In genomic region chr1:138965069-138965468, GRCm38 (mm10) we compare ENCODE assay signal across 12 mouse cellular contexts. TPM values are rescaled to one million over a fixed set of nuclear protein-coding genes. Genes with fewer than 3 reads are reported as not detected.
DNase-seq lines count a peak whose midpoint lies in the region; ATAC-seq and TF ChIP-seq lines count a peak whose summit lies in the region.
"Had no signal": no experiment of that assay in that cellular context is flagged by ENCODE, and none has a peak within 500 bp of the region (broad histone marks: within the 10 kb centered on the region; RNA-seq: fewer than 3 reads in every experiment).

No protein-coding gene starts in this region.

- no peak for DNase-seq in forebrain, embryonic 11.5 days (ENCODE audit: low spot score)
- no peak for DNase-seq in liver, embryonic 13.5 days
- DNase-seq in layer of hippocampus, adult 9-11 months, result no peak
- DNase-seq in cerebellum, adult 11 months, result no peak
- DNase-seq: cerebellum, adult 9-11 months; lung, postnatal 4 days had no signal

- no peaks in the 10 kb centered on the region for H3K9me3 ChIP-seq in forebrain, embryonic 13.5 days (replicated peaks)
- H3K9me3 ChIP-seq in forebrain, embryonic 11.5 days (ENCODE audit: control insufficient read depth, low read length), result no peaks in the 10 kb centered on the region
- H3K9me3 ChIP-seq in intestine, embryonic 16.5 days (ENCODE audit: control insufficient read depth, low read length), result no peaks in the 10 kb centered on the region
- H3K9me3 ChIP-seq in intestine, embryonic 15.5 days, result no peaks in the 10 kb centered on the region
- no peaks in the 10 kb centered on the region for H3K9me3 ChIP-seq in liver, embryonic 13.5 days (replicated peaks)

- no peak for ATAC-seq in forebrain, embryonic 13.5 days
- no peak for ATAC-seq in forebrain, embryonic 11.5 days (replicated peaks; ENCODE audit: low FRiP score)
- ATAC-seq in intestine, embryonic 16.5 days, result no peak
- no peak for ATAC-seq in intestine, embryonic 15.5 days
- ATAC-seq in liver, embryonic 13.5 days (ENCODE audit: low read depth), result no peak

- TF ChIP-seq POLR2A in small intestine, adult 2 months (IDR thresholded peaks at IDR 0.05; ENCODE audit: low read depth, low read length), result no peak

- H3K27me3 ChIP-seq in forebrain, embryonic 13.5 days, result no peaks in the 10 kb centered on the region
- H3K27me3 ChIP-seq in forebrain, embryonic 11.5 days (ENCODE audit: control insufficient read depth, insufficient read depth, low read length), result no peaks in the 10 kb centered on the region
- H3K27me3 ChIP-seq in intestine, embryonic 16.5 days (replicated peaks; ENCODE audit: control insufficient read depth, insufficient read depth, low read length), result no peaks in the 10 kb centered on the region
- no peaks in the 10 kb centered on the region for H3K27me3 ChIP-seq in intestine, embryonic 15.5 days (replicated peaks)
- H3K27me3 ChIP-seq in liver, embryonic 13.5 days, result no peaks in the 10 kb centered on the region
- H3K27me3 ChIP-seq in small intestine, adult 2 months (ENCODE audit: control insufficient read depth, insufficient read depth, low read length), result no peaks in the 10 kb centered on the region

- peak overlapping the region; percentile 33 for H3K4me2 ChIP-seq in forebrain, embryonic 13.5 days
- no peak overlapping the region for H3K4me2 ChIP-seq in forebrain, embryonic 11.5 days (ENCODE audit: low read depth, low read length, severe bottlenecking)
- 0 out of 2 replicates have a peak overlapping the region, but pooled peaks have one; percentile 16 for H3K4me2 ChIP-seq in intestine, embryonic 16.5 days (ENCODE audit: low read depth, low read length)
- H3K4me2 ChIP-seq in intestine, embryonic 15.5 days (replicated peaks), result no peak overlapping the region; the same call in 1 of the 2 replicates
- H3K4me2 ChIP-seq in liver, embryonic 13.5 days, result peak overlapping the region; percentile 33; the same call in 1 of the 2 replicates

- H3K4me3 ChIP-seq in forebrain, embryonic 13.5 days, result no peak overlapping the region
- H3K4me3 ChIP-seq in forebrain, embryonic 11.5 days (ENCODE audit: low read depth, low read length), result no peak overlapping the region
- H3K4me3 ChIP-seq in intestine, embryonic 16.5 days (ENCODE audit: low read length), result no peak overlapping the region
- H3K4me3 ChIP-seq in intestine, embryonic 15.5 days (replicated peaks), result no peak overlapping the region
- H3K4me3 ChIP-seq in liver, embryonic 13.5 days (replicated peaks), result no peak overlapping the region
- no peak overlapping the region for H3K4me3 ChIP-seq in small intestine, adult 2 months (ENCODE audit: low read depth, low read length)

- 0 out of 2 replicates have a peak, but pooled peaks cover 5% of the 10 kb centered on the region for H3K4me1 ChIP-seq in forebrain, embryonic 13.5 days
- H3K4me1 ChIP-seq in forebrain, embryonic 11.5 days (replicated peaks; ENCODE audit: control insufficient read depth, insufficient read depth, low read length), result 0 out of 2 replicates have a peak, but pooled peaks cover 4% of the 10 kb centered on the region
- peaks cover 18% of the 10 kb centered on the region; the same call in 1 of the 2 replicates for H3K4me1 ChIP-seq in intestine, embryonic 16.5 days (ENCODE audit: control insufficient read depth, insufficient read depth, low read length)
- H3K4me1 ChIP-seq in intestine, embryonic 15.5 days (replicated peaks), result 0 out of 2 replicates have a peak, but pooled peaks cover 7% of the 10 kb centered on the region
- H3K4me1 ChIP-seq in liver, embryonic 13.5 days (replicated peaks), result peaks cover 26% of the 10 kb centered on the region
- peaks cover 12% of the 10 kb centered on the region; the same call in 1 of the 2 replicates for H3K4me1 ChIP-seq in small intestine, adult 2 months (ENCODE audit: control insufficient read depth, insufficient read depth, insufficient read length, low read length)

- TF ChIP-seq CTCF in small intestine, adult 2 months (IDR thresholded peaks at IDR 0.05; ENCODE audit: extremely low read depth, insufficient read length, insufficient replicate concordance, low read depth, low read length), result no peak

- no peak overlapping the region for H3K27ac ChIP-seq in forebrain, embryonic 13.5 days
- no peak overlapping the region for H3K27ac ChIP-seq in forebrain, embryonic 11.5 days (ENCODE audit: low read depth, low read length)
- H3K27ac ChIP-seq in intestine, embryonic 16.5 days (ENCODE audit: low read length), result 0 out of 2 replicates have a peak overlapping the region, but pooled peaks have one; percentile 16
- H3K27ac ChIP-seq in intestine, embryonic 15.5 days, result no peak overlapping the region
- H3K27ac ChIP-seq in liver, embryonic 13.5 days, result no peak overlapping the region
- peak overlapping the region; percentile 89 for H3K27ac ChIP-seq in small intestine, adult 2 months (ENCODE audit: insufficient read depth, low read depth, low read length)
- H3K27ac ChIP-seq: kidney, postnatal 0 days; liver, embryonic 14.5 days had no signal

- peaks cover 3% of the 10 kb centered on the region; the same call in 1 of the 2 replicates for H3K36me3 ChIP-seq in forebrain, embryonic 13.5 days (ENCODE audit: poor library complexity, severe bottlenecking)
- H3K36me3 ChIP-seq in forebrain, embryonic 11.5 days (ENCODE audit: control insufficient read depth, insufficient read depth, low read length), result no peaks in the 10 kb centered on the region
- no peaks in the 10 kb centered on the region for H3K36me3 ChIP-seq in intestine, embryonic 16.5 days (ENCODE audit: control insufficient read depth, insufficient read depth, low read length)
- H3K36me3 ChIP-seq in intestine, embryonic 15.5 days, result no peaks in the 10 kb centered on the region
- H3K36me3 ChIP-seq in liver, embryonic 13.5 days, result no peaks in the 10 kb centered on the region
- peaks cover 8% of the 10 kb centered on the region for H3K36me3 ChIP-seq in small intestine, adult 2 months (ENCODE audit: control insufficient read depth, insufficient read depth, low read length)

- no peak overlapping the region for H3K9ac ChIP-seq in forebrain, embryonic 13.5 days
- H3K9ac ChIP-seq in forebrain, embryonic 11.5 days (ENCODE audit: low read length), result no peak overlapping the region
- H3K9ac ChIP-seq in intestine, embryonic 16.5 days (ENCODE audit: low read depth, low read length), result no peak overlapping the region
- H3K9ac ChIP-seq in intestine, embryonic 15.5 days, result no peak overlapping the region
- H3K9ac ChIP-seq in liver, embryonic 13.5 days, result no peak overlapping the region
- H3K9ac ChIP-seq: liver, embryonic 14.5 days had no signal

RNA-seq across cellular contexts. Expression of gene Dennd1b, which starts 1.8 kb away (rescaled TPM):
- 9.4 and 10.4 TPM in 2 replicates for polyA plus RNA-seq in forebrain, embryonic 13.5 days (2015; fragmentation: Nextera tagmentation; extraction: Ambion mirVana)
- 11.9 and 13.5 TPM in 2 replicates for polyA plus RNA-seq in forebrain, embryonic 11.5 days (2014; fragmentation: Nextera tagmentation; extraction: Ambion mirVana)
- polyA plus RNA-seq in intestine, embryonic 16.5 days (2015; fragmentation: Nextera tagmentation; extraction: Ambion mirVana), result 5.3 and 6.6 TPM in 2 replicates
- 9.0 and 9.4 TPM in 2 replicates for polyA plus RNA-seq in intestine, embryonic 15.5 days (2015; fragmentation: Nextera tagmentation; extraction: Ambion mirVana)
- 2.9 and 3.5 TPM in 2 replicates for polyA plus RNA-seq in liver, embryonic 13.5 days (2015; fragmentation: Nextera tagmentation; extraction: Ambion mirVana)
- polyA plus RNA-seq in small intestine, adult 2 months (2012; rRNA removed), result 8.4 and 13.6 TPM in 2 replicates

Comparison
In these comparisons a context has a peak if more than half of its experiments do, and no peak if none do; other contexts are left out.
1. H3K27ac ChIP-seq: peak in intestine, embryonic 16.5 days (single experiment) and small intestine, adult 2 months (single experiment); none in forebrain, embryonic 13.5 days (single experiment), forebrain, embryonic 11.5 days (single experiment), intestine, embryonic 15.5 days (single experiment) and liver, embryonic 13.5 days (single experiment).
2. H3K4me2 ChIP-seq: peak in forebrain, embryonic 13.5 days (single experiment), intestine, embryonic 16.5 days (single experiment) and liver, embryonic 13.5 days (single experiment); none in forebrain, embryonic 11.5 days (single experiment) and intestine, embryonic 15.5 days (single experiment).